Mouse (Mus musculus) heart, embryonic 11.5 days (tissue): Measurements from ENCODE around the gene Gna12. TPM values are rescaled to one million over a fixed set of nuclear protein-coding genes. Genes with fewer than 3 reads are reported as not detected.

Source experiments
- ATAC-seq: fragments of 200-750 bp; cut with Nextera tagmentation; replicated peaks from 2 replicates; pipeline ENCODE4 v1.8.0; 2017; ENCODE audit warnings: moderate library complexity; ENCODE audit not compliant: insufficient number of reproducible peaks, low FRiP score, low TSS enrichment
- H3K27ac ChIP-seq: fragments of 300-500 bp; sonication (generic); 2 replicates; pipeline ENCODE4 v1.5.1; 2014; ENCODE audit warnings: mild to moderate bottlenecking, low read depth, low read length
- H3K27me3 ChIP-seq: fragments of 300-500 bp; sonication (generic); 2 replicates; pipeline ENCODE4 v1.6.1; 2014; ENCODE audit warnings: mild to moderate bottlenecking, low read length, mixed read lengths; ENCODE audit not compliant: control insufficient read depth, insufficient read depth
- H3K36me3 ChIP-seq: fragments of 300-500 bp; sonication (generic); 2 replicates; pipeline ENCODE4 v1.6.1; 2014; ENCODE audit warnings: mild to moderate bottlenecking, low read length, moderate library complexity, mixed read lengths; ENCODE audit not compliant: control insufficient read depth, insufficient read depth
- H3K4me1 ChIP-seq: fragments of 300-500 bp; sonication (generic); 2 replicates; pipeline ENCODE4 v1.6.1; 2014; ENCODE audit warnings: low read length; ENCODE audit not compliant: control insufficient read depth, insufficient read depth
- H3K4me2 ChIP-seq: fragments of 300-500 bp; sonication (generic); 2 replicates; pipeline ENCODE4 v1.6.1; 2014; ENCODE audit warnings: mild to moderate bottlenecking, moderate library complexity
- H3K4me3 ChIP-seq: fragments of 300-500 bp; sonication (generic); 2 replicates; pipeline ENCODE4 v1.5.1; 2014; ENCODE audit warnings: low read depth, low read length
- H3K9ac ChIP-seq: fragments of 300-500 bp; sonication (generic); 2 replicates; pipeline ENCODE4 v1.6.1; 2014; ENCODE audit warnings: mild to moderate bottlenecking, low read depth, low read length, moderate library complexity
- H3K9me3 ChIP-seq: fragments of 300-500 bp; sonication (generic); replicated peaks from 2 replicates; pipeline ENCODE4 v1.6.1; 2016; ENCODE audit warnings: low read length; ENCODE audit not compliant: control insufficient read depth
- WGBS: fragments of 180-500 bp; shearing (Covaris S2); extraction: QIAGEN DNeasy Blood & Tissue Kit; methylation state at CpG from one replicate; pipeline ENCODE4 v1.1.7; 2014; ENCODE audit not compliant: insufficient replicate concordance; 5-methylcytosine and 5-hydroxymethylcytosine counted together
- polyA plus RNA-seq: library from polyadenylated mRNA; unstranded; fragments of >200 nt; fragmentation: Nextera tagmentation; extraction: Ambion mirVana; gene quantifications from 2 replicates; pipeline ENCODE4 v1.2.1, GENCODE M21; 2014

The Gna12 gene
- polyA plus RNA-seq, 1 experiment from 2014 or later: 33.1 TPM

- 55% methylated on average over 7 of the region's 7 CpGs for WGBS
- Histone ChIP-seq H3K27me3 (no peaks in the 10 kb centered on the region), H3K4me1 (peaks cover 35% of the 10 kb centered on the region), H3K36me3 (0 out of 2 replicates have a peak, but pooled peaks cover 2% of the 10 kb centered on the region), H3K27ac (no peak overlapping the region), H3K9ac (no peak overlapping the region), H3K9me3 (no peaks in the 10 kb centered on the region), H3K4me2 (no peak overlapping the region), H3K4me3 (no peak overlapping the region)
- ATAC-seq: no peak
These were observed 6.1 kb downstream of the Gna12 start for GRCm38 (mm10) chr5:140824126-140824525.

GRCm38 (mm10) chr5:140823386-140823785, 6.8 kb downstream of the Gna12 start:
- H3K4me2 ChIP-seq: no peak overlapping the region
- no peak overlapping the region for H3K27ac ChIP-seq
- WGBS: 98% methylated on average over 2 of the region's 2 CpGs

GRCm38 (mm10) chr5:140821951-140822350, 8.3 kb downstream of the Gna12 start:
- Histone ChIP-seq H3K4me1 (peaks cover 18% of the 10 kb centered on the region), H3K9me3 (no peaks in the 10 kb centered on the region), H3K27ac (no peak overlapping the region), H3K27me3 (no peaks in the 10 kb centered on the region), H3K4me3 (no peak overlapping the region), H3K4me2 (no peak overlapping the region), H3K36me3 (0 out of 2 replicates have a peak, but pooled peaks cover 2% of the 10 kb centered on the region), H3K9ac (no peak overlapping the region)
- WGBS: 81% methylated on average over 4 of the region's 4 CpGs
- ATAC-seq: no peak

More at GRCm38 (mm10) chr5:140823386-140823785, 6.8 kb downstream of the Gna12 start:
- no peak overlapping the region for H3K4me3 ChIP-seq
- H3K9ac ChIP-seq: no peak overlapping the region
- no peaks in the 10 kb centered on the region for H3K9me3 ChIP-seq
- H3K36me3 ChIP-seq: 0 out of 2 replicates have a peak, but pooled peaks cover 2% of the 10 kb centered on the region
- no peak for ATAC-seq
- peaks cover 29% of the 10 kb centered on the region for H3K4me1 ChIP-seq
- H3K27me3 ChIP-seq: no peaks in the 10 kb centered on the region

GRCm38 (mm10) chr5:140820539-140820938, 9.7 kb downstream of the Gna12 start:
- 0 out of 2 replicates have a peak, but pooled peaks cover 2% of the 10 kb centered on the region for H3K36me3 ChIP-seq
- no peaks in the 10 kb centered on the region for H3K9me3 ChIP-seq
- no peak overlapping the region for H3K27ac ChIP-seq
- 67% methylated on average over 4 of the region's 4 CpGs for WGBS
- H3K27me3 ChIP-seq: no peaks in the 10 kb centered on the region
- H3K4me2 ChIP-seq: no peak overlapping the region
- no peak overlapping the region for H3K4me3 ChIP-seq
- peaks cover 26% of the 10 kb centered on the region for H3K4me1 ChIP-seq
- no peak for ATAC-seq
- no peak overlapping the region for H3K9ac ChIP-seq

- Histone ChIP-seq H3K27me3 (no peaks in the 10 kb centered on the region), H3K4me3 (no peak overlapping the region), H3K4me2 (no peak overlapping the region), H3K27ac (no peak overlapping the region), H3K4me1 (peaks cover 34% of the 10 kb centered on the region), H3K9me3 (no peaks in the 10 kb centered on the region), H3K36me3 (no peaks in the 10 kb centered on the region), H3K9ac (no peak overlapping the region)
- ATAC-seq: no peak
- 77% methylated on average over 4 of the region's 4 CpGs for WGBS
These were observed 10.6 kb downstream of the Gna12 start for GRCm38 (mm10) chr5:140819594-140819993.

- no peak overlapping the region for H3K27ac ChIP-seq
- ATAC-seq: no peak
- WGBS: 76% methylated on average over 5 of the region's 5 CpGs
- no peaks in the 10 kb centered on the region for H3K9me3 ChIP-seq
- no peaks in the 10 kb centered on the region for H3K27me3 ChIP-seq
- H3K36me3 ChIP-seq: no peaks in the 10 kb centered on the region
- no peak overlapping the region for H3K9ac ChIP-seq
- H3K4me2 ChIP-seq: no peak overlapping the region
- H3K4me3 ChIP-seq: no peak overlapping the region
- peaks cover 43% of the 10 kb centered on the region for H3K4me1 ChIP-seq
These were observed 11.7 kb downstream of the Gna12 start for GRCm38 (mm10) chr5:140818482-140819076.

GRCm38 (mm10) chr5:140816950-140817568, 13.2 kb downstream of the Gna12 start:
- Histone ChIP-seq H3K4me1 (peaks cover 56% of the 10 kb centered on the region), H3K4me3 (no peak overlapping the region), H3K27ac (no peak overlapping the region), H3K9ac (no peak overlapping the region), H3K27me3 (no peaks in the 10 kb centered on the region), H3K9me3 (no peaks in the 10 kb centered on the region), H3K4me2 (no peak overlapping the region), H3K36me3 (no peaks in the 10 kb centered on the region)
- 52% methylated on average over 6 of the region's 6 CpGs for WGBS
- no peak for ATAC-seq

- H3K36me3 ChIP-seq: no peaks in the 10 kb centered on the region
- H3K4me2 ChIP-seq: no peak overlapping the region
- H3K9ac ChIP-seq: no peak overlapping the region
- 73% methylated on average over 3 of the region's 3 CpGs for WGBS
- H3K27ac ChIP-seq: no peak overlapping the region
- peaks cover 59% of the 10 kb centered on the region for H3K4me1 ChIP-seq
- H3K4me3 ChIP-seq: no peak overlapping the region
- no peaks in the 10 kb centered on the region for H3K9me3 ChIP-seq
- ATAC-seq: no peak
- no peaks in the 10 kb centered on the region for H3K27me3 ChIP-seq
These were observed 14.2 kb downstream of the Gna12 start for GRCm38 (mm10) chr5:140816008-140816407.
